Mouse (Mus musculus): ENCODE measurements around the gene P2ry6.

The P2ry6 gene

GRCm38 (mm10) chr7:100905037-100905436 lies 69.4 kb downstream of the P2ry6 start:
- in situ Hi-C loops (cut with MboI; ENCODE audit: low pct_unique_long_range_greater_than_20kb in 1 of 2, low sequenced_read_pairs in 2 of 2, unreplicated experiment in 1 of 2): no loop called here

- in situ Hi-C loops (cut with MboI; ENCODE audit: low pct_unique_long_range_greater_than_20kb in 1 of 2, low sequenced_read_pairs in 2 of 2, unreplicated experiment in 1 of 2): no loop called here
Measured at GRCm38 (mm10) chr7:100904612-100905011, 69.8 kb downstream of the P2ry6 start.

- in situ Hi-C loops (cut with MboI; ENCODE audit: low pct_unique_long_range_greater_than_20kb in 1 of 2, low sequenced_read_pairs in 2 of 2, unreplicated experiment in 1 of 2): no loop called here
Measured at GRCm38 (mm10) chr7:100902451-100903137, 71.9 kb downstream of the P2ry6 start.

- in situ Hi-C loops (cut with MboI; ENCODE audit: low pct_unique_long_range_greater_than_20kb in 1 of 2, low sequenced_read_pairs in 2 of 2, unreplicated experiment in 1 of 2): no loop called here
Measured at GRCm38 (mm10) chr7:100897828-100898227, 76.6 kb downstream of the P2ry6 start.

- in situ Hi-C loops (cut with MboI; ENCODE audit: low pct_unique_long_range_greater_than_20kb in 1 of 2, low sequenced_read_pairs in 2 of 2, unreplicated experiment in 1 of 2): no loop called here
Measured at GRCm38 (mm10) chr7:100894833-100895226, 79.6 kb downstream of the P2ry6 start.

GRCm38 (mm10) chr7:100894057-100894832 lies 80.2 kb downstream of the P2ry6 start:
- in situ Hi-C loops (cut with MboI; ENCODE audit: low pct_unique_long_range_greater_than_20kb in 1 of 2, low sequenced_read_pairs in 2 of 2, unreplicated experiment in 1 of 2): no loop called here

- in situ Hi-C loops (cut with MboI; ENCODE audit: low pct_unique_long_range_greater_than_20kb in 1 of 2, low sequenced_read_pairs in 2 of 2, unreplicated experiment in 1 of 2): no loop called here
Measured at GRCm38 (mm10) chr7:100893249-100894056, 81.0 kb downstream of the P2ry6 start.

Measured in mouse embryonic stem cell (cell line).